Mouse (Mus musculus) adrenal gland, postnatal 4 days (tissue): Measurements from ENCODE around the gene Fam169b. TPM values are rescaled to one million over a fixed set of nuclear protein-coding genes. Genes with fewer than 3 reads are reported as not detected.

Experiments used
- DNase-seq, 2 experiments: peaks; one replicate each; pipeline ENCODE4 v3.0.0; 2021 to 2022; ENCODE audit warnings: low spot score in 2 of 2, mixed read lengths in 2 of 2
- total RNA-seq, 2 experiments: library from RNA; stranded (reverse); gene quantifications; 2 replicates each; pipeline ENCODE4 v1.2.3; 2021

Gene Fam169b
- total RNA-seq, 2 experiments from 2014 or later: 0.22 to 1.1 TPM

GRCm38 (mm10) chr7:68395707-68396333 is 122.2 kb downstream of the Fam169b start:
- DNase-seq: no peak

GRCm38 (mm10) chr7:68400516-68400915 is 126.9 kb downstream of the Fam169b start:
- no peak for DNase-seq

- DNase-seq: no peak
Observed at GRCm38 (mm10) chr7:68408611-68409010, 135.0 kb downstream of the Fam169b start.

Other genes with a start within 250 kb of the Fam169b start
- under 1 TPM in 1 of 2 experiments, not detected in 1; 0.65 TPM for gene Pgpep1l, start 9.6 kb upstream of the Fam169b start, total RNA-seq